Mouse (Mus musculus) embryo, embryonic 10 days (tissue): ENCODE data around the gene Gm21762.
"Not testable (repeated sequence)": the region's sequence is repeated elsewhere in the genome, so short reads cannot be mapped to it uniquely, and the experiment has no call there.

ENCODE experiments used
- DNase-seq: peaks from one replicate; pipeline ENCODE4 v3.0.0-alpha.2; 2015; ENCODE audit warnings: low spot score

Gene Gm21762

GRCm38 (mm10) chr13:120215847-120216246, at the start of gene Gm21762:
Gm21762 (minus strand) TSS chr13:120215947.
- DNase-seq, result not testable (repeated sequence)

DNA sequence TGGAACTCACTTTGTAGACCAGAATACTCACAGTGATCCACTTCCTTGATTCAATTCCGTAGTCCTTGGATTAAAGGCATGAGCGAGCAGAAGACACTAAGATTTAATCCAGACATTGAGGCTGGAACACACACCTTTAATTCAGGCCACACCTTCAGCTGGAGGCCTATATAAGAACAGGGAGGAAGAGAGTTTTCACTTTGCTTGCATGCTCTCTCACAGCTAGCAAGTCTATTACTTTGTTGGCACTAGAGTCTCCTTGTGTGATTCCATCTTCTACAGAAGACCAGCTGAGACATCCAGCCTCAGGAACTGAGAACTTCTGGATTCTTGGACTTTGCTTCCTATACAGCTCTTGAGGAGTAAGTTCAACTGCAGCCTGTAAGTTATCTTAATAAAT, 47.1 kb upstream of the Gm21762 start, which contains the start of gene AF067061:
AF067061 (plus strand) TSS at position 245 of the 400 bp plus-strand sequence.
- DNase-seq, result not testable (repeated sequence)

DNA sequence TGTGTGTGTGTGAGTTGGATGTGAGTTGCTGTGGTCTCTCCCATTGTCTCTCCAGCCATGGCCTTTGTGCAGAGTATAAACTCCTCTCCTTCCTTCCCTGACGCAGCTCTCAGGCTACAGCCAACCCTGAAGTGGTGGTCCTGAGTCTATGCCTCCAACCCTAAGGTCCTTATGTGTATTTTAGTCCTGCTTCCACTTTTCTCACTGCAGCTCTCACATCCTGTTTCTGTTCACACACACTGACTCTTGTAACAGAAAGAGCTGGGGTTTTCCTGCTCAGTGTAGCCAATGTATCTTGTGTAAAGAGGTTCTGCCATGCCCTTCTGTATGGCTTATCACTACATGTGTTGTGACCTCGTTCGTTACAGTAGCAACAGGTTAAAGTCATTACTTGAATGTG, 44.0 kb upstream of the Gm21762 start:
- not testable (repeated sequence) for DNase-seq

GRCm38 (mm10) chr13:120258817-120259658, 43.3 kb upstream of the Gm21762 start:
- DNase-seq, result not testable (repeated sequence)

DNA sequence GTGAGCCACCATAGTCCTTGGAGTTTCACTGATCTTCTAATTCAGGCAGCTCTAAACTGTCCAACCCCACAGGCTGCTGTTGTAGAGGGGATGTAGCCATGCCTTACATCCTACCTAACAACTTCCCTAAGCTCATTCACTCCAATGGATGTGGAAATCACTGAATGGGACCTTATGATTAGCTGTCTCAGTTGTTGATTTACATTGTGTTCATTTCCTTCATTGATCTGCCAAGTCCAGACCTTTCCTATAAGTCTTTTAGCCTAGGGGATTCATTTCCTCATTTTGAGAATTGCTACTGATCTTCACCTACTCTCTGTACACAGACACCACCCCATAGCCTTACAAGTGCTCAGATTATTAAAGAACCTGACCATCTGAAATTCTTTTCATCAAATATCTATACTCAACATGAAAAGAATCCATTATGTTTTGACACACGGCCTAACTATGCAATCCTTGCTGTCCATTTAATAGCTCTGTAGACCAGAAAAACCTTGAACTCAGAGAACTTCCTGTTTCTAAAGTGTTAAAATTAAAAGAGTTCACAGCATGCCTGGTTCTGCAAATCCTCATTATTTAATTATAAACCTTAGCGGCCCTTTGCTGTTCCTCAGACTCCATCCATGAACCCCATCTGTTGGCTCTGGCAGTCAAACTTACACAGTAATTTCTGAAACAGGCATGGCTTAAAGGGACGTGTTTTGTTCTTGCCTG, 35.6 kb upstream of the Gm21762 start:
- DNase-seq, result not testable (repeated sequence)

DNA sequence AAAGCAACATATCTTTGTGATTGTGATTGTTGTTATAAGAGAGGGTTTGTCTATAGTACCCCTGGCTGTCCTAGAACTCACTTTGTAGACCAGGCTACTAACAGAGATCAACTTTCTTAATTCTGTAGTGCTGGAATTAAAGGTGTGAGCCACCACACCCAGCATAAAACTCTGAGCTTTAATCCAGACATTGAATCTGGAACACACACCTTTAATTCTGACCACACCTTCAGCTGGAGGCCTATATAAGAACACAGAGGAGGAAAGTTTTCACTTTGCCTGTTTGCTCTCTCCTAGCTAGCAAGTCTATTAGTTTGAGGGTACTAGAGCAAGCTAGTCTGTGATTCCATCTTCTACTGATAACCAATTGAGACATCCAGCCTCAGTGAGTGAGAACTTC, 23.1 kb upstream of the Gm21762 start, which contains the start of gene Gm21731:
Gm21731 (plus strand) TSS at position 301 of the 400 bp plus-strand sequence.
- DNase-seq, result not testable (repeated sequence)

GRCm38 (mm10) chr13:120232447-120233049, 16.8 kb upstream of the Gm21762 start:
- DNase-seq, result not testable (repeated sequence)

- DNase-seq, result not testable (repeated sequence)
Measured at GRCm38 (mm10) chr13:120231798-120232197, 16.1 kb upstream of the Gm21762 start.

DNA sequence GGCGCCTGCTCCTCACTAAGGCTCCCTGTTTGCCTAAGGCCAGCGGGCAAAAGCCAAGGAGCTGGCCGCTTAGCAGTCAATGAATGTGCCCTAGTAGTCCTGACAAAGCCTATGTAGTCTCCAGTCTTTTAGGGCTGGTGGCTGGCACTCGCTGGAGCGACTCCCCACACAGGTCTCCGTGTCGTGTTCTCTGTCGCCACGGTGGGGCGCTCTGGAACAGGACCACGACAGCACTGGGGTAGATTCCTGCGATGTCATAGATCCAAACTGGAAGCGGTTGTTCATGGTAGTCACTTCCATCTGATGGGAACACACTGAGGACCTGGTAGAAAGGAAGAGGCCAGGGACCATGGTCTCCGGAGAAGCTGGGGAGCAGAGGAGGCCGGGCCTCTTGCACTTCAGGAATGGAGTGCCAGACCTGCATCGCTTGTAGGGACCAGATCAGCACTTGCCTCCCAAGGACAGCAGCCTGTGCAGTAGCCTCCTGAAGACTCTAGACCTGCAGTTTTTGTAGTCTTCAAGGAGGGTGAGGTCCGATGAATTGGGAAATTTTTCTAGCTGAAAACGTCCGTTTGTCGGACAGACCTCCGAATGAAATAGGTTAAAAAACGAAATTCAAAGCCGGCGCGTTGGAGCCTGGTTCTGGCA, 7.4 kb upstream of the Gm21762 start:
- DNase-seq, result not testable (repeated sequence)

GRCm38 (mm10) chr13:120220922-120221321, 5.2 kb upstream of the Gm21762 start:
- not testable (repeated sequence) for DNase-seq

DNA sequence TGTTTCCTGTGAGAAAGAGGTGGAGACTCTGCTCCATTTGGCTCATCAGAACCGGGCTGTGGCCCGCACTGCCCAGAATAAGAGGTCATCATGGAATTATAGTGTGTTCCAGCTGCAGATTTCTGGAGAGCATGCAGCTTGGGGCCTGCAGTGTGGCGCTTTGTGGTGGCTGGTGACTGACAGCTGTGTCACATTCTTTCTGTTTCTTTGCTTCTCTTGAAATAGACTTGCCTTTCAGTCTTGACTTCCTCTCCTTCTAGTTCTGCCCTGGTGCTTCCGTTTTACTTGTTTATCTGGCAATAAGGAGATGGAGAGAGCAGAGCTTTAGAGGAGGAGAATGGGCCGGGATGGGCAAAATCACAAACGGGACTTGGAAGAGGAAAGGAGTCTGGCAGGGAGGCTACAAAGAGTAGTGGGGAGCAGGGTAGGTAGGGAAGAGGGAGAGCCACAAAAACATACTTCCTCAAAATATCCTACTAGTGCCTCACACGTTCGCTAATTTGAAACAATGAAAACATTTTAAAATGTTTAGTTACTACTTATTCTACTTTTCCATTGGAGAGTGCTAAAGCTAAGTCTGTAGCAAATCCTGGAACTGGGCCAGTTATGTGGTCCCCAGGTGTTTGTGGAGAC, 19.4 kb downstream of the Gm21762 start:
- not testable (repeated sequence) for DNase-seq

DNA sequence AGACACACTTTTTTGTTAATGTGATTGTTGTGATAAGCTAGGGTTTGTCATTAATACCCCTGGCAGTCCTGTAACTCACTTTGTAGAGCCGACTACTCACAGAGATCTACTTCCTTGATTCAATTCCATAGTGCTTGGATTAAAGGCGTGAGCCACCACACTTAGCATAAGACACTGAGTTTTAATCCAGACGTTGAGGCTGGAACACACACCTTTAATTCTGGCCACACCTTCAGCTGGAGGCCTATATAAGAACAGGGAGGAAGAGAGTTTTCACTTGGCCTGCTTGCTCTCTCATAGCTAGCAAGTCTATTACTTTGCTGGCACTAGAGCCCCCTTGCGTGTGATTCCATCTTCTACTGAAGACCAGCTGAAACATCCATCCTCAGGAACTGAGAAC, 43.6 kb downstream of the Gm21762 start, which contains the start of gene Gm21818:
Gm21818 (plus strand) TSS at position 301 of the 400 bp plus-strand sequence.
- not testable (repeated sequence) for DNase-seq

DNA sequence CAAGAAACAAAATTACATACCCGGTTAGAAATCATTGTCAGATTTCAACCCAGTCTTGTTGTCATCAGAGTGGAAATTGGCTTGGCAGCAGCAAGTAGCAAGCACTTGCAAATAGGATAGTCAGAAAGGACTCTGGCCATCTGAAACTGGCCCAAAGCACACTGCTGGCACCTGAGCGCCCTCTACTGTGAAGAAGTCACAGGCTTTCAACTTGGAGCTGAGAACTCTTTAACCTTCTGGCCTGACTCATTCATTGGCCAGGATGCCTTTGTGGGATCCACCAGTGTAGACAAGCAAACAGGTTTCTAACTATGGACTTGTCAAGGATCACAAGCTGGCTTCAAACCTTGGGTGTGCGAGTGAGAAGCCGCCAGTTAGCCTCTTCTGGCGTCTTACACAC, 47.4 kb downstream of the Gm21762 start:
- not testable (repeated sequence) for DNase-seq
